Mouse (Mus musculus): ENCODE measurements around the gene Blmh. TPM values are rescaled to one million over a fixed set of nuclear protein-coding genes. Genes with fewer than 3 reads are reported as not detected.

Gene Blmh
- polyA plus RNA-seq, 1 experiment = 20.2 TPM

Other genes starting within 250 kb of the Blmh start
- 1.1 and 1.4 TPM in 2 replicates for gene Trarg1, start 245.0 kb upstream of the Blmh start, polyA plus RNA-seq (2012; rRNA removed)
- gene Gosr1, start 161.2 kb upstream of the Blmh start, polyA plus RNA-seq (2012; rRNA removed) = 15.9 and 21.9 TPM in 2 replicates
- 17.5 and 22.4 TPM in 2 replicates for gene Cpd, start 77.8 kb upstream of the Blmh start, polyA plus RNA-seq (2012; rRNA removed)
- gene Tmigd1, start 22.6 kb upstream of the Blmh start, polyA plus RNA-seq (2012; rRNA removed) = 60.5 and 146 TPM in 2 replicates
- gene Slc6a4, start 73.8 kb downstream of the Blmh start, polyA plus RNA-seq (2012; rRNA removed) = 41.2 and 108 TPM in 2 replicates
- gene Nsrp1, start 153.6 kb downstream of the Blmh start, polyA plus RNA-seq (2012; rRNA removed) = 0.92 and 1.1 TPM in 2 replicates